Mouse (Mus musculus): Measurements from ENCODE around the gene Gpr1. TPM values are rescaled to one million over a fixed set of nuclear protein-coding genes. Genes with fewer than 3 reads are reported as not detected.
"Not testable (repeated sequence)": the region's sequence is repeated elsewhere in the genome, so short reads cannot be mapped to it uniquely, and the experiment has no call there.

Gene Gpr1
- polyA plus RNA-seq, 1 experiment = 2.8 TPM

DNA sequence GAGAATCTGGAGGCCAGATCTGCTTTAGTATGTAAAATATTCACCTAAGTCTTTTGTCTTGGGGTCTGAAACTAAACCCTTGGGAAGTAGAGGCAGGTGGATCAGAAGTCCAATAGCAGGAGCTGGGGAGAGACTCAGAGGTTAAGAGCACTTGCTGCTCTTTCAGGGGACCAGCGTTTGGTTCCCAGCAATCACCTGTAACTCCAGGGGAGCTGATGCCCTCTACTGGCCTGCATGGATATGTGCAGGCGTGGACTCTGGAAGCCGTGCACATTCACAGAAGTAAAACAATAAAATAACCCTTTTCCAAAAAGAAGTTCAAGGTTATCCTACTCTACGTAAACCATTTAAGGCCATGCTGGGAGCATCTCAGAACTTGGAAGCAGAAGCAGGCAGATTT is 4.9 kb upstream of the Gpr1 start:
- no peak for DNase-seq (ENCODE audit: low spot score)

DNA sequence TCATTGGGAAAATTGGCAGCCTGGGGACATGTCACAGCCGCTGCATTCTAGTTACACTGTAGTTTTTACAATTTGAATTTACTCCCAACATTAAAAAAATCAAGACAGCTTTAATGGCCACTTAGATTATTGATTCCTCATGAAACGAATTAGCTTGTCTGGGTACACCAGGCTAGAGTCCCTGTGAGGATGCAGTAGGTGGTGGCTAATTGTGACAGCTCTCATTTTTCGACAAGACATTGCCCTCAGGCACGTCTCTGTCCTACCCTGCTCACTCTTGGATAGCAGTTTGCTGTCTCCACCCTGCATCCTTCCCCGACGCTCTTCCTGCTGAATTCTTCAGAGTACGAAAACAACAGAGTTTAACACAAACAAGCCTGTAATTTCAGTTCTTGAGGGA is 288 bp upstream of the Gpr1 start:
- no peak for DNase-seq (ENCODE audit: low spot score)

GRCm38 (mm10) chr1:63213478-63214270 is 669 bp downstream of the Gpr1 start:
- no peak for DNase-seq (ENCODE audit: low spot score)

DNA sequence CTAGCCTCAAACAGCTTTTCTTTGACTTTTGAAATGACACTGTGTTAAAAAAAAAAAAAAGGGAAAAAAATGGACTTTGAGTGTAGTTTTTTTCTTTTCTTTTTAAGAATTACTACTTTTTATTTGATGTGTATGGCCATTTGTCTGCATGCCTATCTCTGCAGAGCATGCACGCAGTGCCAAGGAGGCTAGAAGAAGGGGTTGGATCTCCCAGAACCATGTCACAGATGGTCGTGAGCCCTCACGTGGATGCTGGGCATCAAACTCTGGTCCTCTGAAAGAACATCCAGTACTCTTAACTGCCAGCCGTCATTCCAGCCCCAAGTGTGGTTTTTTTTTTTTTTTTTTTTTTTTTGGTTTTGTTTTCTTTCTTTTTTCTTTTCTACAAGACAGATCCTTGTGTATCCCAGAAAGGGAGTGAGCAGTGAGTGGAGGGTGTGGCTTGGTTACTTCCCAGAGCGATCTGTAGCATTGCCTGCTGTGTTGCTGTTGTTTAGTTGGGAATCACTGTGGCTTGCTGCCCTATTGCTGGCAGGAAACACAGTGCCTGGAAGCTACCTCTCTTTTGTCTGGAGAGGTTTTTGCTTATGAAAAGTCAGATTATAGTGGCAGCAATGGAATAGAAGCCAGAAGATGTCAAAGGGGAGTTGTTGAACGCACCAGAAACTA is 4.3 kb downstream of the Gpr1 start:
- DNase-seq (ENCODE audit: low spot score) = no peak

- DNase-seq (ENCODE audit: low spot score) = no peak
Observed at GRCm38 (mm10) chr1:63207607-63208006, 6.7 kb downstream of the Gpr1 start.

GRCm38 (mm10) chr1:63204660-63205394 is 9.5 kb downstream of the Gpr1 start:
- no peak for DNase-seq (ENCODE audit: low spot score)

- no peak for DNase-seq (ENCODE audit: low spot score)
Observed at GRCm38 (mm10) chr1:63203950-63204659, 10.2 kb downstream of the Gpr1 start.

DNA sequence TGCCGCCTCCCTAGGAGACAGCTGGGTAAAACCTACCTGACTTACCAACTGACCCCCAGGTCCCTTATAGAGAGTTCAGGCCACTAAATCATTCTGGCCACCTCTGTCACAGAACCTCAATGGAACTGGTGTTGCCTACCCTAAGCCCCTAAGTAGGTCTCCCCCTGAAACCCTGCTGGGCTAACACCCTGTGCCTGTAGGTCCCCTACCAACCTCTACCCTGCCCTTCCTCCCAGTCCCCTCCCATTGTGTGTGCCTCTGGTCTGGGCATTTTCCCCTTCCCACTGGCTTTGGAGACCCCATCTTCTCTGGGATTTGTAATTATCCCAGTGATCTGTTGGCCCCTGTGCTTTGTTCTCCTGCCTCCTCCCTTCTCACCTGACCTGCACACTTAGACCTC is 10.9 kb downstream of the Gpr1 start:
- no peak for DNase-seq (ENCODE audit: low spot score)

GRCm38 (mm10) chr1:63201672-63202071 is 12.7 kb downstream of the Gpr1 start:
- DNase-seq (ENCODE audit: low spot score) = no peak

GRCm38 (mm10) chr1:63200322-63200721 is 14.0 kb downstream of the Gpr1 start:
- no peak for DNase-seq (ENCODE audit: low spot score)

DNA sequence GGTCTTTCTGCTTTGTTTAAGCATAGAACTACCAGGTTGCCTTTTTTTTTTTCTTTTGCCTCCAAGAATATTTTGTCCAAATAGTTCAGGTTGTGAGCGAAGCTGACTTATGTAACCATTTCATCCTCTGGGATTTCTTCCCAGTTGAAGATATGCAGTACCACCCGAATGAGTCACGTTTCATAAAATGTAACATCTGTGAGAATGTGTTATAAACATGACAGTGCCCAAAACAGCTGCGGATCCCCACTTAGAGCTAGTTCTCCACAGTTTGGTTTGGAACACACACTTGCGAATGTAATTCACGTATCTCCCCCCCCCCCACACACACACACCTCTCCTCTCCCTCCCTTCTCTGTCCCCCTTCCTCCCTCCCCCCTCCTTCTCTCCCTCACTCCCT is 15.0 kb downstream of the Gpr1 start:
- DNase-seq (ENCODE audit: low spot score) = no peak

- DNase-seq (ENCODE audit: low spot score) = no peak
Observed at GRCm38 (mm10) chr1:63195848-63196512, 18.4 kb downstream of the Gpr1 start.

DNA sequence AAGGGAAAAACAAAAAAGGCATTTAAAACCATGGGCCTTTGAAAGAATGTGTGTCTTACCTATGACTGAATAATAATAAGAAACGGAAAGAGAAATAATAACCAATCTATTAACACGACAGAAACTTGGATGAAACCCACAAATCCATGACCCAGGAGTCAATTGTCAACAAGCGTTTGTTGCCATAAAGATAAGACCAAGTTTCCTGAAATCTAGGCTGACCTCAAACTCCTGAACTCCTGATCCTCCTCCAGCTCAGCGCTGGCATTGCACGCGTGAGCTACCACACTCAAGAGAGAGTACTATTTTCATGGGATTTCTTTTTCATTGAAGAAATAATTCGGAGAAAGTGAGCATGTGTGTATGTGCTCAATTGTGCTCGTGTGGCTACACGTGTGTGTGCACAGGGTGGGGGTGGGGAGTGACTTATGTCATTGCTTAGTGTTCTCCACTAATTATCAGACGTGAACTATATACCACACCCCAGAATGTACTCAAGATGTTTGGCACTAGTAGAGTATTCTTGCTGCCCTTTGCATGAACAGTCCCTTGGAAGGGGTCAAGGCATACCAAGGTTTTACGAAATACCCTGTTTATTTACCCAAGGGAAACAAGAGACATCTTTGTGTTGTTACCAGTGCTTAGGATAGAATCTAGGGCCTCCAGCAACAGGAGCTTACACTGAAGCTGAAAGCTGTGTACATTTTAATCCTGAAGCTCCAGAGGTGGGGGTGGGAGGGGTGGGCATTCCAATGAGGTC is 21.9 kb downstream of the Gpr1 start:
- no peak for DNase-seq (ENCODE audit: low spot score)

GRCm38 (mm10) chr1:63190851-63191250 is 23.5 kb downstream of the Gpr1 start:
- no peak for DNase-seq (ENCODE audit: low spot score)

- no peak for DNase-seq (ENCODE audit: low spot score)
Observed at GRCm38 (mm10) chr1:63188536-63188935, 25.8 kb downstream of the Gpr1 start.

DNA sequence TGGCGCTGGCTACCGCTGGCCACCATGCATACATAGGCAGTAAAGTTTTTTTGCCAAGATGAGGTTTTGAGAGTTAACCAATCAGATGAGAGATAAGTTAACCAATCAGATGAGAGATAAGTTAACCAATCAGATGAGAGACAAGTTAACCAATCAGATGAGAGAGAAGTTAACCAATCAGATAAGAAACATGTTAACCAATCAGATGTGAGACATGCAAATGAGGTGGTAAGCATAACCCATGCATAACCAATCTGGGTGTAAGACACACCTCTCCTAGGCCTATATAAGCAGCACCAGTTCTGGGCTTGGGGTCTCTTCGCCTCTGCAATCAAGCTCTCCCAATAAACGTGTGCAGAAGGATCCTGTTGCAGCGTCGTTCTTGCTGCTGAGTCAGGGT is 28.9 kb downstream of the Gpr1 start:
- not testable (repeated sequence) for DNase-seq (ENCODE audit: low spot score)

GRCm38 (mm10) chr1:63182636-63183270 is 31.6 kb downstream of the Gpr1 start:
- DNase-seq (ENCODE audit: low spot score) = no peak

GRCm38 (mm10) chr1:63182212-63182611 is 32.1 kb downstream of the Gpr1 start:
- DNase-seq (ENCODE audit: low spot score) = peak; percentile 30

DNA sequence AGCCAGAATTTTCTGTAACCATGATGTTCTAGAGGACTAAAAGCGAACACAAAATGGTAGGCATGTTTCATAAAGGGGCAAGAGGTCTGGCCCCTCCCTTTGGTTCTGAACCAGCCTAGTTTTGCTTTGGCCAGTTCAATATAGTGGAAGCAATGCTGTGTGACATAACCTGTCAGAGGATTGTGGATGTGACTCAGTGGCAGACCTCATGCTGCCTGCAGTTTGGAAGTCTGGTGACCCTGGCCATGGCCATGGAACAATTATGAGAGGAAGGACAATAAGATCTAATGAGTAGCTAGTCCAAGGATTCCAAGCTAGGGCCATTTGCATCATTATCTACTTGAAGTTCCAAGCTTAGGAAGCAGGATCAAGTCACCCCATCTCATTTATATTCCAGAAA is 32.9 kb downstream of the Gpr1 start:
- no peak for DNase-seq (ENCODE audit: low spot score)

- peak; percentile 51 for DNase-seq (ENCODE audit: low spot score)
Observed at GRCm38 (mm10) chr1:63181019-63181418, 33.3 kb downstream of the Gpr1 start.

Measured in urinary bladder, adult 2 months (tissue).